Mouse (Mus musculus) myocyte (in vitro differentiated cells): ENCODE data around the gene Nmrk1. TPM values are rescaled to one million over a fixed set of nuclear protein-coding genes. Genes with fewer than 3 reads are reported as not detected.

Source experiments
- H3K27me3 ChIP-seq: one replicate; pipeline ENCODE4 v1.6.1; 2011; ENCODE audit not compliant: control insufficient read depth, insufficient read depth, insufficient read length
- H3K36me3 ChIP-seq: one replicate; pipeline ENCODE4 v1.6.1; 2011; ENCODE audit not compliant: control insufficient read depth, insufficient read depth
- H3K4me2 ChIP-seq: one replicate; pipeline ENCODE4 v1.6.1; 2011; ENCODE audit warnings: low read depth, control low read depth
- H3K4me3 ChIP-seq: one replicate; pipeline ENCODE4 v1.5.1; 2011; ENCODE audit warnings: mild to moderate bottlenecking, control low read depth, moderate library complexity
- H3K79me2 ChIP-seq: one replicate; pipeline ENCODE4 v1.6.1; 2011; ENCODE audit not compliant: control insufficient read depth, insufficient read depth
- H3ac ChIP-seq: one replicate; pipeline ENCODE4 v1.6.1; 2011; ENCODE audit not compliant: control insufficient read depth, insufficient read length
- CEBPB ChIP-seq: IDR thresholded peaks from 2 replicates; pipeline ENCODE4 v1.6.1; 2011; ENCODE audit warnings: mild to moderate bottlenecking, moderate library complexity; ENCODE audit not compliant: poor library complexity, insufficient read depth, severe bottlenecking
- E2F4 ChIP-seq: IDR thresholded peaks from one replicate; pipeline ENCODE4 v1.6.1; 2011; ENCODE audit warnings: mild to moderate bottlenecking, control low read depth, moderate library complexity; ENCODE audit not compliant: insufficient read depth
- MAX ChIP-seq: IDR thresholded peaks from one replicate; pipeline ENCODE4 v1.6.1; 2011; ENCODE audit warnings: low read depth, mild to moderate bottlenecking, control low read depth
- MYOD1 ChIP-seq, 3 experiments: IDR thresholded peaks; one replicate each; pipeline ENCODE4 v1.6.1; 2011; ENCODE audit warnings: control low read depth in 2 of 3, low read depth in 2 of 3, mild to moderate bottlenecking in 2 of 3, moderate library complexity in 1 of 3; ENCODE audit not compliant: insufficient read length in 2 of 3, control insufficient read depth in 1 of 3
- MYOG ChIP-seq, 3 experiments: IDR thresholded peaks; one replicate each; pipeline ENCODE4 v1.6.1; 2011; ENCODE audit warnings: control low read depth in 2 of 3, low read depth in 2 of 3, mild to moderate bottlenecking in 2 of 3; ENCODE audit not compliant: insufficient read length in 2 of 3, control insufficient read depth in 1 of 3, insufficient read depth in 1 of 3
- POLR2A ChIP-seq: IDR thresholded peaks from one replicate; pipeline ENCODE4 v1.6.1; 2011; ENCODE audit warnings: low read depth, mild to moderate bottlenecking, control low read depth, moderate library complexity; ENCODE audit not compliant: insufficient read length
- POLR2AphosphoS2 ChIP-seq: IDR thresholded peaks from one replicate; pipeline ENCODE4 v1.6.1; 2011; ENCODE audit warnings: low read depth, control low read depth; ENCODE audit not compliant: insufficient read length
- REST ChIP-seq: IDR thresholded peaks from one replicate; pipeline ENCODE4 v1.6.1; 2011; ENCODE audit warnings: mild to moderate bottlenecking, control low read depth, moderate library complexity; ENCODE audit not compliant: insufficient read depth, insufficient read length
- SRF ChIP-seq: IDR thresholded peaks from one replicate; pipeline ENCODE4 v1.6.1; 2011; ENCODE audit warnings: low read depth; ENCODE audit not compliant: control insufficient read depth, insufficient read length
- TCF12 ChIP-seq: IDR thresholded peaks from one replicate; pipeline ENCODE4 v1.6.1; 2011; ENCODE audit warnings: mild to moderate bottlenecking, control low read depth; ENCODE audit not compliant: poor library complexity, insufficient read depth, severe bottlenecking
- TCF3 ChIP-seq: IDR thresholded peaks from one replicate; pipeline ENCODE4 v1.6.1; 2011; ENCODE audit warnings: low read depth, control low read depth; ENCODE audit not compliant: insufficient read length
- USF1 ChIP-seq: IDR thresholded peaks from one replicate; pipeline ENCODE4 v1.6.1; 2011; ENCODE audit warnings: low read depth, mild to moderate bottlenecking, control low read depth, moderate library complexity
- polyA plus RNA-seq: library from polyadenylated mRNA; unstranded; fragments of >200 nt; fragmentation: generic; extraction: Trizol; gene quantifications from one replicate; pipeline ENCODE4 v1.2.1, GENCODE M21; 2012; ENCODE audit warnings: missing spikeins

Gene Nmrk1
- polyA plus RNA-seq, 1 experiment = 2.0 TPM

DNA sequence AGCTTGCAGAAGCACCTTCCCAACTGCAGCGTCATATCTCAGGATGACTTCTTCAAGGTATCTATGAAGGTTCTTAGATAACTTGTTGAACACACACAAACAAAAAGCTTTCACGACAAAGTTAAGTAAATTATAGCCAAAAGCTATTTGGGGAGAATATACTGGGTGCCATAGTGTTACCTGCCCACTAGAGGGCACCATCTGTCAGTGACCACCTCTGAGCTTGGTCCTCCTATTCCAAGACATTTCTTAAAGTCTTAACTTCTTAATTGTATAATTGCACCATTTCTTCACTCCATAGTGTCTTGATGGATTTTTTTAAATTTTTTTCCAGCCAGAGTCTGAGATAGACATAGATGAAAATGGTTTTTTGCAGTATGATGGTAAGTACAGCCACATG, 7.8 kb downstream of the Nmrk1 start:
- no peak overlapping the region for H3K4me3 ChIP-seq
- H3ac ChIP-seq = no peak overlapping the region
- H3K79me2 ChIP-seq = no peaks in the 10 kb centered on the region
- no peak for TF ChIP-seq MYOG (IDR thresholded peaks at IDR 0.05; ENCODE audit: control insufficient read depth in 1 of 3, insufficient read depth in 1 of 3, insufficient read length in 2 of 3, low read depth in 2 of 3)
- no peak for TF ChIP-seq SRF
- no peak for TF ChIP-seq TCF3
- TF ChIP-seq TCF12 = no peak
- TF ChIP-seq USF1 = no peak
- TF ChIP-seq CEBPB = no peak
- no peak for TF ChIP-seq MAX
- no peak for TF ChIP-seq E2F4
- no peak for TF ChIP-seq POLR2A
- no peak for TF ChIP-seq POLR2AphosphoS2
- no peak for TF ChIP-seq MYOD1 (IDR thresholded peaks at IDR 0.05; ENCODE audit: control insufficient read depth in 1 of 3, insufficient read length in 2 of 3, low read depth in 2 of 3)
- TF ChIP-seq REST = no peak
- H3K27me3 ChIP-seq = no peaks in the 10 kb centered on the region
- no peak overlapping the region for H3K4me2 ChIP-seq
- H3K36me3 ChIP-seq = no peaks in the 10 kb centered on the region

DNA sequence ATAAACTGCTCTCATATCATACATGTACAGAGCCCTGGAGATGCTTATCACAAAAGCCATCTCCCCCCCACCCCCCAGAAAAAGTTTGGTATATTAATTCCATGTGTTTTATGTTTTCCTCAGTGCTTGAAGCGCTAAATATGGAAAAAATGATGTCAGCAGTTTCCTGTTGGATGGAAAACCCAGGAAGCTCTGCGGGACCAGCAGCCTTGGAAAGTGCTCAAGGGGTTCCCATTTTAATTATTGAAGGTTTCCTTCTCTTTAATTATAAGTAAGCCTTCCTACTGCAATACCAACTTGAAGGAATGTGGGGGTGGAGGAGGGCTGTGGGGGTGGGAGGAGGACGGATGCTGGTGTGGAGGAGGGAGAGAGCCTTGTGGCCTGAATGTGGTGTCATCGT, 9.3 kb downstream of the Nmrk1 start:
- Histone ChIP-seq H3K27me3 (no peaks in the 10 kb centered on the region), H3K4me2 (no peak overlapping the region), H3K36me3 (no peaks in the 10 kb centered on the region), H3K79me2 (no peaks in the 10 kb centered on the region), H3ac (no peak overlapping the region), H3K4me3 (no peak overlapping the region)
- no peak for TF ChIP-seq MYOD1 (IDR thresholded peaks at IDR 0.05; ENCODE audit: control insufficient read depth in 1 of 3, insufficient read length in 2 of 3, low read depth in 2 of 3)
- TF ChIP-seq TCF3 = no peak
- TF ChIP-seq CEBPB = no peak
- TF ChIP-seq TCF12 = no peak
- no peak for TF ChIP-seq E2F4
- no peak for TF ChIP-seq SRF
- TF ChIP-seq MAX = no peak
- TF ChIP-seq POLR2A = no peak
- TF ChIP-seq POLR2AphosphoS2 = no peak
- no peak for TF ChIP-seq MYOG (IDR thresholded peaks at IDR 0.05; ENCODE audit: control insufficient read depth in 1 of 3, insufficient read depth in 1 of 3, insufficient read length in 2 of 3, low read depth in 2 of 3)
- no peak for TF ChIP-seq REST
- no peak for TF ChIP-seq USF1

DNA sequence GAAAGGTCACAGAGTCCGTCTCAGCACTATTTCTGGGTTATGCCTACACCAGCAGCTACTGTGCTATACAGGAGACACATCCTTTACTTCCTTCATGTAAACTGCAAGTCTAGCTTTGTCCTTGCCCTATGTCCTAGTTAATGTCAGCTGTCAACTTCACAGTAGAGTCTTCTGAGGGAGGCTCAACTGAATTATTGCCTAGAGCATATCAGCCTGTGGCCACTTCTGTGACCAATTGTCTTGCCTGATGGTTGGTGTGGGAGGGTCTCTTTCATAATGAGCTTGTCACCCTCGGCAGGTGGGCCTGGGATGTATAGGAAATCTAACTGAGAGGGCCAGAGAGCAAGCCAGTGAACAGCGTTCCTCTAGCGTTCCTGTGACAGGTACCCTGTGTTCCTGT, 11.7 kb downstream of the Nmrk1 start:
- no peak for TF ChIP-seq MYOD1 (IDR thresholded peaks at IDR 0.05; ENCODE audit: control insufficient read depth in 1 of 3, insufficient read length in 2 of 3, low read depth in 2 of 3)
- TF ChIP-seq E2F4 = no peak
- TF ChIP-seq SRF = no peak
- TF ChIP-seq USF1 = no peak
- no peak for TF ChIP-seq POLR2A
- no peak for TF ChIP-seq TCF3
- TF ChIP-seq CEBPB = no peak
- TF ChIP-seq TCF12 = no peak
- TF ChIP-seq POLR2AphosphoS2 = no peak
- TF ChIP-seq MAX = no peak
- TF ChIP-seq MYOG (IDR thresholded peaks at IDR 0.05; ENCODE audit: control insufficient read depth in 1 of 3, insufficient read depth in 1 of 3, insufficient read length in 2 of 3, low read depth in 2 of 3) = no peak
- no peak for TF ChIP-seq REST
- Histone ChIP-seq H3K36me3 (no peaks in the 10 kb centered on the region), H3K4me3 (no peak overlapping the region), H3K27me3 (no peaks in the 10 kb centered on the region), H3ac (no peak overlapping the region), H3K79me2 (no peaks in the 10 kb centered on the region), H3K4me2 (no peak overlapping the region)

DNA sequence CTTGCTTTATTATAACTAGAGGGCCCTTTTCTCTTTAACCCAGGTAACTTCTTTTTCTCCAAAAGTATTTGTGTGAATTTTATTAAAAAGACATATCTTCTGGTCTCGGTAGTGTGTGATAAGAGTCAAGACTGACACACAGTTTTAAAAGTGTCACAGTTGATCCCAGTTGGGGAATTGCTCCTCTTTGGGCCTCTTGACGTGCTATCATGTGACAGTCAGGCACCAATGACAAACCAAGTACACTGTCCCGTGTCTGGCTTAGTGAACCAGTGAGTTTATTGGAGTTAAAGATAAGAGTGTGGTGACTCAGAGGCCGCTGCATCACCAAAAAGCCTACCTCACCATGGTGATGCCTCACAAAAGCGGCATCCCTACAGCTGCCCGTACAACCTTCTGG, 12.3 kb downstream of the Nmrk1 start:
- no peaks in the 10 kb centered on the region for H3K36me3 ChIP-seq
- no peaks in the 10 kb centered on the region for H3K27me3 ChIP-seq
- H3K79me2 ChIP-seq = no peaks in the 10 kb centered on the region
- no peak overlapping the region for H3K4me3 ChIP-seq
- H3ac ChIP-seq = no peak overlapping the region
- TF ChIP-seq SRF (no peak), USF1 (no peak)
- no peak overlapping the region for H3K4me2 ChIP-seq

DNA sequence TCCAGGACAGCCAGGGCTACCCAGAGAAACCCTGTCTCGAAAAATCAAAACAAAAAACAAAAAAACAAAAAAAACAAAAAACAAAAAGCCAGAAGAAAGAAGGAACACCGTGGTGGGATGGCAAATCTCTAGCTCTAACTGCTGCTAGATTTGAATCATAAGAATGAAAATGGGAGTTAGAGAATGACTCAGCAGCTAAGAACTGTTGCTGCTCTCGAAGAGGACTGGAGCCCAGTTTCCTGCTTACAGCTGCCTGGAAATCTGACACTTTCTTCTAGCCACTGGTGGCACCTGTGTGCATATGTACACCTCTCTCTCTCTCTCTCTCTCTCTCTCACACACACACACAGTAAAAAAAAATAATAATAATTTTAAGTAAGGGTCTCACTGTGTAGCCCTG, 14.6 kb downstream of the Nmrk1 start:
- Histone ChIP-seq H3ac (no peak overlapping the region), H3K4me3 (no peak overlapping the region), H3K27me3 (no peaks in the 10 kb centered on the region), H3K36me3 (no peaks in the 10 kb centered on the region), H3K79me2 (no peaks in the 10 kb centered on the region), H3K4me2 (no peak overlapping the region)
- TF ChIP-seq POLR2AphosphoS2 = no peak
- peak in 1 of 3 experiments; percentile 12 for TF ChIP-seq MYOD1 (IDR thresholded peaks at IDR 0.05; ENCODE audit: control insufficient read depth in 1 of 3, insufficient read length in 2 of 3, low read depth in 2 of 3)
- TF ChIP-seq CEBPB = no peak
- TF ChIP-seq TCF3 = no peak
- TF ChIP-seq TCF12 = no peak
